In the genomic region with DNA sequence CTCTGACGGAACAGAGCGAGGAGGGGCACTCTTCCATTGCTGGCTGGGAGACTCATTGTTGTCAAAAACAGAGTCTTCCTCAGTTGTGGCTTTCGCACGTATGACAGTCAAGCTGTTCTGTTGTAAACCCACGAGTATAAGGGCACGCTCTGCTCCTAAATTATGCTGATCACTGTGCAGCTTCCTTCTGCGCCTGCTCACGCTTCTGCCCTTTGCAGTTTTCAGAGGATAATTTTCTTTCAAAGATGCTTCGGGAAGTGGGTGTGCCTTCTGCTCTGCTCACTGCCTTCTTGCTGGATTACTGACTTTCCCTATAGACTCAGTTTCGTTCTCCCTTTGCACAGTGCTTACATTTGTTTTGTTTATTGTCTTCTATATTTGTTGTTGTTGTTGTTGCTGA, we compare ENCODE assay signal across 11 mouse cellular contexts.
"Had no signal": no experiment of that assay in that cellular context is flagged by ENCODE, and none has a peak within 500 bp of the region (broad histone marks: within the 10 kb centered on the region; RNA-seq: fewer than 3 reads in every experiment).

No protein-coding gene starts in this region.

- H3K27ac ChIP-seq: limb, embryonic 13.5 days; liver, embryonic 14.5 days; midbrain, embryonic 12.5 days; neural tube, embryonic 13.5 days; stomach, embryonic 15.5 days had no signal

- H3K4me3 ChIP-seq: limb, embryonic 13.5 days; midbrain, embryonic 12.5 days; neural tube, embryonic 13.5 days; stomach, embryonic 15.5 days had no signal

- DNase-seq: kidney, adult 8-10 months; kidney, postnatal 25 days; left cerebral cortex, postnatal 4 days; lung, adult 18-20 months; retina, postnatal 1 day; thymus, postnatal 36 days had no signal
